Mouse (Mus musculus) adrenal gland, postnatal 10 days (tissue): ENCODE measurements around the gene Rbm20. TPM values are rescaled to one million over a fixed set of nuclear protein-coding genes. Genes with fewer than 3 reads are reported as not detected.

Experiments
- DNase-seq: peaks from one replicate; pipeline ENCODE4 v3.0.0; 2021; ENCODE audit warnings: mixed read lengths
- total RNA-seq, 2 experiments: library from RNA; stranded (reverse); gene quantifications; 2 replicates each; pipeline ENCODE4 v1.2.3; 2021

Gene Rbm20
- total RNA-seq, 2 experiments from 2014 or later = 1.7 to 7.6 TPM

DNA sequence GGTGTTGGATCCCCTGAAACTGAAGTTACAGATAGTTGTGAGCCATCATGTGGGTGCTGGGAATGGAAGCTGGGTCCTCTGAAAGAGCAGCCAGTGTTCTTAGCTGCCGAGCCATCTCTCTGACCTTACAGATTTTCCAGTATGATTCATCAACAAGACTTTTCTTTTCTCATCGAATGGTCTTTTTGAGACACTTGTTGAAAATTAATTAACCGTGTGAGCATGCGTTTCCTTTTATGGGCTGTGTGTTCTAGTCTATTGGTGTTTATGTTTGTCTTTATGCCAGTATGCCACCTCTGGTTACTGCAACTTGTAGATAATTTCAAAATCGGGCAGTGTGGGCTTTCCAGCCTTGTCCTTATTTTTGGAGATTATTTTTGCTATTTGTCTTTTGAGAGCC lies 45.1 kb downstream of the Rbm20 start:
- no peak for DNase-seq

DNA sequence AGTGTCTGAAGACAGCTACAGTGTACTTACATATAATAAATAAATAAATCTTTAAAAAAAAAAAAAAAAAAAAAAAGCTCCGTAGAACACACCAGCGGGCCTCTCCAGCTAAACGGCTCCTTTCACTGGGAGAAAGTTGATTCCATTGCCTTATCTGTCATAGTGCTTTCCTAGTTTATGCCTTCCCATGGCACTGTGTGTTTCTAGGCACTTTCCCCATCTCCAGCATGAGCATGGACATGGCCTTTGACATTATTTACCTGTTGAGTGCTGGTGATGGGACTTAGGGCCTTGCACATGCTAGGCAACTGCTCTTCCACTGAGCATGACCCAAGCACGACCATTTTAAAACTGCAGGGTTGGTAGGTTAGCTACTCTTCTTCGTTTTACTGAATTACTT lies 46.9 kb downstream of the Rbm20 start:
- no peak for DNase-seq

DNA sequence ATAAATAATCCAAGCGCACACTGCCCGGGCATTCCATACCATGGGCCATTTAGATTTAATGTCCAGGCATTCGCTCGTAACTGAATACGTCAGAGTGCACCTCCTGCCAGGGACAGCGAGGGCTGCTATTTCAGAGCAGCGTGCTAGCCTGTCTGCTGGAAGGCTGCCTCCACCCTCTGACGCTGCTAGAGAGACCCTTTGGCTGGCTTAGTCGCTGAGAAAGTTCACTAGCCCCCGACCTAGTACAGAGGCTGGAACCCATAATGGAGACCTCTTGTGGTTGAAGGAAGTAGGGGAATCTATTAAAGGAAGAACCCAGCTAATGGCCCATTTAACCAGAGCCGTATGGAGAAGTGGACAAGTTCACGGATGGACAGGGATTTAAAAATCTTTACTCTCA lies 49.2 kb downstream of the Rbm20 start:
- DNase-seq = no peak

DNA sequence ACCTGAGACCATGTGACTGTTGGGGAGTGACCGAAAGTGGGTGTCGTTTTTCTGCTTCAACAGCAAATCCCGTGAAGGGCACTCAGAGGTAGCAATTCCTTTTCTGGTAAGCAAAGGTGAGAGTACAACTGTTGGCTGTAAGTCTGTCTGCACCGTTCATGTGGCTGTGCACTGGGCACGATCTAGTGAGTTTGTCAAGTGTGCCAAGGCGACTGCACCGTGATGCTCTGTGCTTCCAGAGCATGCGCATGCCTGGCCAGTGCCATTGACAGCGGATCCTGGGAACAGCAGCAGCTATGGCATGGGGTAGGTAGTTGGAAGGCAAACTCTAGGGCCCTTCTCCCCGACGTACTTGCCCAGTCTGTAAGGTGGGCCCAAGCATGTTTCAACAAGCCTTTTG lies 49.6 kb downstream of the Rbm20 start:
- DNase-seq = no peak

DNA sequence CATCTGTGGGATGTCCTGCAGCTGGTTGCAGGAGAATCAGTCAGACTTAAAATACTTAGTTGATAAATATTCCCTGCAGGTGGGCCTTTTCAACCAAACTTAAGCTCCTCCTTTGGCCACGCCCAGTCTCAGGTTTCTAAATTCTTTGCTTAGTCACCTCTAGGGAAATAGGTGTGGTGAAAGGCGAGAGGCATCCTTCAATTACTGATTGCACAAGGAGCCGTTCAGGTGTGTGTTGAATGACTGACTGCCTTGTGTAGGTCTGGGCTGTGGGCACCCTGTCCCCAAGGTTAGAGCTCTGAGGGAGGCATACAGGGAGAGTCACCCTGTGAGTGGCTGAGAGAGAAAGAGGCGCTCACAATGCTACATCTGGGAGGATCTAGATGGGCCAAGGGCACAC lies 50.2 kb downstream of the Rbm20 start:
- no peak for DNase-seq

DNA sequence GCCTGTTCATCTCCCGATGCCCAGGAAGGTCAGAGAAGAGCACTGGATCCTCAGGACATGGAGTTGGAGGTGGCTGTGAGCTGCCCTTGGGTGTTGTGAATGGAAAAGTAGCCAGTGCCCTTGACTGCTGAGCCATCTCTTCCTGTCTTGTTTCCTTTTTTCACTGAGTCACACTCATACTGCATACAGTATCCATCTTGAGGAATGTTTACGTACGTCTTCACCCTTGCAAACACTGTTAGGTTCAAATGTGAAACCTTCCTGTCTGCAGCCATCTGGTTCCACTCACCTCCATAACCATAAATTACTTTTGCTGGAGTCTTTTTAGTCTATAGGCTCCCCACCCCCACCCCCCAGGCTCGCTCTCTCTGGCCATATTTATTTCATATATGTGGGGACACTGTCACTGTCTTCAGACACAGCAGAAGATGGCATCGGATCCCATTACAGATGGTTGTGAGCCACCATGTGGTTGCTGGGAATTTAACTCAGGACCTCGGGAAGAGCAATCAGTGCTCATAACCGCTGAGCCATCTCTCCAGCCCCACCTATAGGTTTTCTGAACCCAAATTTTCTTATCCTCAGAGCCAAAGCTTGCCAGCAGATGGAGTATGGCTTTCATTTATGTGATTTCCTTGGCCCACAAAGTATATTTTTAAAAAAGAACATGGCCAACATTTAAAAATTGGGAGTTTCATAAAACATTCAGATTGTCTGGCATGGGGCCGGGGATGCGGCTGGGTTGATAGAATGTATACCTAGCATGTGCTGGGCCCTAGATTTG lies 51.0 kb downstream of the Rbm20 start:
- no peak for DNase-seq

DNA sequence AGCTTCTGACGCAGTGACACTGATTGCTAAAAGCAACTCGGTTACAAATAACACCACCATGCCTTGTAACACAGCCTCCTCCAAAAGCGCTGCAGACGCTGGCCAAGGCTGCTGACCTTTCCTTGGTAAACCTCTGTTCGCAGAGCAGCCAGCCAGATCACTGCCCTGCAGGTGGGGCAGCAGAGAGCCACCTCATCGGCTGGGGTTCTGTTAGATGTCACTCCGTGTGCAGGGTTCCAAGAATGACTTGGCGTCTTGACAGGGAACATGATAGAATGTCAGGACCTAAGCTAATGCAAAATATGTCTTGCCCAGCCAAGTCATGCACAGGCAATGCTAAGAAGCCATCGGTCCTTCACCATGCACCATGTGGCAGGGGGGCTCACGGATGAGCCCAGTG lies 52.8 kb downstream of the Rbm20 start:
- no peak for DNase-seq

DNA sequence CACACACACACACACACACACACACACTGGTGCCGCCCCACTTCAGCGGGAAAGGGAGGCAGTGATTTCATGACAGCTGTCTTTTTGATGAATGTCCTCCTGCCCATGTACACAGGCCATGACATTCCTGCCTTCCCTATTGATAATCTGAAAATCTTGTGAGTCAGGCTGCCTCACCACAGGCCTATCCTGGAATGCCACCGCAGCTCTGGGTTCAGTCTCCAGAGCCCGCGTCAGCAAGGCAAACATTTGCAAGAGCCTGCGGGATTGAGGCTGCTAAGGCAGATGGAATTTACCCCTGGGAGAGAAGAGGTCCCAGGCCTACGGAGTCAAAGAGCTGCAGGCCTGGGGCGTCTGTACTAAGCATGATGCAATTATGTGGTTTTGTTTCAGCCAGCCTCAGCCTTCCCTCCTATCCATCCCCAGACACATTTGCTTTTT lies 54.7 kb downstream of the Rbm20 start:
- DNase-seq = no peak

DNA sequence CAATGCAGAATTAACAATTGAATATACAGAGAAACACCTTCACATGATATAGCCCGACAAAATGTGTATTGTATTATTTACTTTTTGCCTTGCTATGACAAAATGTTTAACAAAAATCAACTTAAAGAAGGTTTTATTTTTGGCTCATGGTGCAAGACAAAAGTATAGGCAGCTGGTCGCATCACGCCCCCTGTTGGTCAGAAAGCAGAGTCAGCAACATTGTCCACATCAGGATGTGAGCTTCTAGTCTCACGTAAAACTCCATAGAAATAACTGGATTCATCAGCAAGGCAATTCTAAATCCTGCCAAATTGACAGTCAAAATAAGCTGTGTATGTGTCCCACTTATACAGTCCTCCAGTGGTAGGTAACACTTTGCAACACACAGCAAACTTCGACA lies 57.7 kb downstream of the Rbm20 start:
- DNase-seq = no peak

DNA sequence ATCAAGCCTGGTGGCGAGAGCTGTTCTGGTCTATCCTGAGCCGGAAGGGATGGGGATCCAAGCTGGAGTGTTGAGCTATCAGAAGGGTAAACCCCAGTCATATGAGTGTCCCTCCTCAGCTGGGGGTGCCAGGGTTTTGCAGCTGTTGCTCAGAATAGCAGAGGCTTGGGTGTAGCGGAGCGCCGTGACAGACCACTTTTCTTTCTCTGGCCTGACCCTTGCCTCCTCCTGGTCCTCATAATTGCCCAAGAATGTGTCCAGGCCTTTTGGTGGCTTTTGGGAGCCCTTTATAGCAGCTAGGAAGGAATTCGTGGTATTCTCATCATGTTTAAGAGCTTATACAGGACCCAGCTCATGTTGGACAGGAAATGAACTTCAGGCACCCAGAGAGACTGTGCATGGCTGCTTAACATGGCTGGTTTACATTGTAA lies 61.6 kb downstream of the Rbm20 start:
- DNase-seq = no peak

DNA sequence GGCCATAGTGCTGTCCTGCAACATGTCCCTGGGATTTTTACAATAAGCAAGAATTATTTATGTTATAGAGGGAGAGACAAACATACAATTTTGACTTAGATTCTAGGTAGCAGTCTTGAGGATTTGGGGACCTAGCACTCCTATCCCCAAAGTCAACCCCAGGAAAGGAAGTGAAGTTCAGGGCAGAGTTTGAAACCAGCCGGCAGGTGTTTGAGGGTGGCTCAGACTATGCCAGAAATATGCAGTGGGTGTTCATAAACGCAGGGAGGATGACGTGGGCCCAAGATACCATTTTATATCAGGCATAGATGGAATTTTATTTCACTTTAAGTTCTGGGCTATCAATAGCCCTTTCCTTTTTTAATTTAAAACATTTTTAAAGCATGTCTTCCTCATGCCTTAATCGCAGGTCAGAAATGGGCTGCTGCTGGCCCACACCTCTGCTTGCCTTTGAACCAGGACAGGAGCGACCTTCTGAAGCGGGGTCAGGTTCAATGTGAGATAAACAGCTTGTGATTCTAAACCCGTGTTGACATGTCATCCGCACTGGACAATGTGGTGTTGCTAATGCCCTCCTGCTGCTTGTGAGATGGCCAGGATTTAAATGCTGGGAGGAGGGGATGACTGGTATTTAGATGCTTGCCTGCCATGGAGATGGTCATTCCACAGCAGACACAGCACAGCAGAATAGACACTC lies 62.6 kb downstream of the Rbm20 start:
- no peak for DNase-seq

DNA sequence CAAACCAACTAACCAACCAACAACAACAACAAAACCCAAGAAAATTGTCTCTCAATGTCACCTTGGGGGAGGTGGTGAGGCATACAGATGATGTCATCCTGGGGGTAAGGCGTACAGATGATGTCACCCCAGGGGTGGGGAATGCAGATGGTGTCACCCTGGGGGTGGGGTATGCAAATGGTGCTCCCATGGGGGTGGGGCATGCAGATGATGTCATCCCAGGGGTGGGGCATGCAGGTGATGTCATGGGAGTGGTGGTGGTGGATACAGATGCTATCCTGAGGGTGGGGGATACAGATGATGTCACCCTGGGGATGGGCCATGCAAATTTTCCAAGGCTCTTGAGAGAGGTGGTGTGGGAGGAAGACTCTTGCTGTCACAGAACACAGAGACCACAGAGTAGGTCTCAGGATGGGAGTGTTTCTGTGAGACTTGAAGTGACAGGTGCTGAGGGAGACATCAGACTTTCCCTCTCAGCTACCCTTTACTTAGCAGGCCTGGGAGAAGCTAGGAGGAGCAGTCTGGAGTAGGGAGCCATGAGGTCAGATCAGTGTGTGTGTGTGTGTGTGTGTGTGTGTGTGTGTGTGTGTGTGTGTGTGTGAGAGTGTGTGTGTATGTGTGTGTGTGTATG lies 63.8 kb downstream of the Rbm20 start:
- no peak for DNase-seq

DNA sequence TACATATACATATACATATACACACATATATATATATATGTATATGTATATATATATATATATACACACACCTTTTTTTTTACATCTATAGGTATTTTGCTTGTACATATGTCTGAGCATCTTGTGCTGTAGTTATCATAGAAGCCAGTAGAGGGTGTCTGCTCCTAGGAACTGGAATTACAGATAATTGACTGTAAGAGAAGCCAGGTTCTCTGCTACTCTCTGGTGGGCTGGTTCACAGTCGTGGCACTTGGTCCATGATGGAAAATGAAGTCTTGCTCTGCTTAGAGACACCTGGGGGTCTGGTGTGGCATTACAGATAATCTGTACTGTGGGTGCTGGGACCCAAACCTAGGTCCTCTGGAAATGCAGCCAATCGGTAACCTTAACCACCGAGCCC lies 64.8 kb downstream of the Rbm20 start:
- no peak for DNase-seq

DNA sequence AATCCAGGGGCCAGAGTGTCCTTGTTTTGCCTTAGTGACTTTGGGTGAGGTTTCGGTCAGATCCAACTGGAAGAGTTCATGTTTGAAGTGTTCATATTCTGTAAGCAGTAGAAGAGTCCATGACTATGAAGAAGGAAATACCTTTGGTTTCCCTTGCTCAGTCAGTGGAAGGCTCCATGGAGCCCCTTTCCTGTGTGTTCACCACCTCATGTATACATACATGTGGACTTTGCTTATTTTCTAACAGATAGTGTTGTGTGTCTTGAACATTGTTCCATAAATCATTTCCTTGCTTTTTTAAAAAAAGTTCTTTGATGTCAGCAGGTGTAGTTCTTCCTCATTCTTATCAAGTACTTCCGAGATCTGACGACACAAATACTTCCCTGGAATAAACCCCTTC lies 68.2 kb downstream of the Rbm20 start:
- DNase-seq = no peak

DNA sequence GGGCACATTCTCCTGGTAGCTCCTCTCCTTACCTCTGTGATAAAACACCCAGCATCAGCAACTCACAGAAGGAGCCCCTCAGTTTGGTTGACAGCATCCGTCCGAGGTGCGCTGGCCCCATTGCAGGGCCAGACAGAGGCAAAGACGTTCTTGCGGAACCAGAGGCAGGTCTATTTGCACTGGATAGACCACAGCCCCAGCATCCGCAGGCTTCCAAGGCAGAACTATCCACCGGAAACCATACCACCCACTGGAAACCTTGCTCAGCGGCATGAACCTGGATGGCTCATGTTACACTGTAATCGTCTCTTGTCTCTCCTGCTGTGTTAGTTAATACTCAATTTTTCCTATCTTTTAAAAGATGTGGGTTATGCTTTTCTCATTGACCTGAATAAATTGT lies 69.0 kb downstream of the Rbm20 start:
- DNase-seq = no peak

DNA sequence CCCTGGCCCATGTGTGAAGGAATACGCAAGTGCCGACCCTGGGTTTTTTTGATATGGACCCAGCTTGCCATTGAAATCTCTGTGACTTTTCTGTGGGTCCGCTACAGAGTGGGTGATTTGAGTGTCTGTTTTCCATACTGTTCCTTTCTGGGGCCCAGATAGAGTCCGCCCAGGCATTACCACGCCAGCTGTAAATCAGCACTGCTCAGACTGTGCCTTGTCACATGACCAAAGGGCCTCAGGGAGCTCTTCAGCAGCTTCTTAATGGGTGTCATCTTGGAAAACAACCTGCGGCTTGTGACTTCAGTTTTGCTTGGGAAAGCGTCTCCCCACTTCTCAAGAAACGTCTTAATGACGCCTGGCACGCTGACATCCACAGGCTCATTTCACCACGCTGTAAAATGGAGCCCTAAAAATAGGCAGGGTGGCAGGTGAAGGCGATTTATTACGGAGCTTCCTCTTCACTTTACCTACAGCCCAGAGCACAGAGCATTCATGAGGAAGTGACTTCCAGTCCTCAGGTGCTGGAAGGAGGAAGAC lies 71.2 kb downstream of the Rbm20 start:
- no peak for DNase-seq

DNA sequence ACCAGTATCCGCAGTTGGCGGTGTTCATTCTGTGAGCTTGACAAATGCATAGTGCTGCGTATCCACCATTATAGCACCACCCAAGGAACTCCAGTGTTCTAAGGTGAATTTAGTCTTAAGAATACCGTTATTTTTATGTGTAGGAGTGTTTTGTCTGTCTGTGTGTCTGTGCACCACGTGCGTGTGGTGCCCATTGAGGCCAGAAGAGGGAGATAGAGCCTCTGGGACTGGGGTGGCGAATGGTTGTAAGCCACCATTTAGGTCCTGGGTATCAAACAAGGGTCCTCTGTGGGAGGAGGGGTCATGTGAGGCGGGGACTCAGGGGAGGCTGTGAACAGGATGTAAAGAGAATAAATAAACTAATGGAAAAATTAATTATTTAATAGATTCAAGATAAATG lies 72.2 kb downstream of the Rbm20 start:
- DNase-seq = no peak

DNA sequence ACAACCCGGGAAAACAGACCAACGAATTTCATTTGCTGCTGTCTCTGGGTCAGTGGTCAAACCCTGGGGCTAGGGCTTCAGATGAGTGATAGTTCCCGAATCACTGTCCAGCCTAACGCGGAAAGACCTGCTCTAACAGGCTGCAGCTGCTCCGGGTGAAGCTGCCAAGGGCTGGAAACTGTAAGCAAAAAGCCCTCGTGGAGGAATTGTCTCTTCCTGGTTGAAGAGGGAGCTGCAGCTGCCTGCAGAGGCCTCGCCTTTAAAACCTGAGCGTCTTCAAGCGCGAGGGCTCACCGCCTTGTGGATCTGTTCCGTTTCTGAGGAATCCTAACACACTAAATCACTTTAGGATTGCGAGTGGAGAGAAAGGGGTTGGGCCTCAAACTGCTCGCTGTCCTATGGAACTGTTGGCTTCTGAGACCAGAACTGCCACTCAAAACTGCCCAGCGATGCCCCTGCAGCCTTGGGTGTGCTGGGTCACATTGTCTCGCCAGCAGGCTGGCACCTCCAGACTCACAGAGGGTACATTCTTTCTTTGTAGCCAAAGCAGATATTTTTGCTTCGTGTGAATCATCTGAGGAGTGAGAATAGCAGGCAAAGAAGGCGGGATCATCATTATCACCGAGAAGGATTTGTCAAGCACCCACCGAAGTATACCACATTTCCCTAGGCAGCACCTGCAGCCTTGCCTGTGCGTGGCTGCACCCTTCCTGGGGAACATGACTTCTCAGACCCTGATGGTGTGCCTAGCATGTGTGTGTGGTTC lies 74.5 kb downstream of the Rbm20 start:
- DNase-seq = no peak

DNA sequence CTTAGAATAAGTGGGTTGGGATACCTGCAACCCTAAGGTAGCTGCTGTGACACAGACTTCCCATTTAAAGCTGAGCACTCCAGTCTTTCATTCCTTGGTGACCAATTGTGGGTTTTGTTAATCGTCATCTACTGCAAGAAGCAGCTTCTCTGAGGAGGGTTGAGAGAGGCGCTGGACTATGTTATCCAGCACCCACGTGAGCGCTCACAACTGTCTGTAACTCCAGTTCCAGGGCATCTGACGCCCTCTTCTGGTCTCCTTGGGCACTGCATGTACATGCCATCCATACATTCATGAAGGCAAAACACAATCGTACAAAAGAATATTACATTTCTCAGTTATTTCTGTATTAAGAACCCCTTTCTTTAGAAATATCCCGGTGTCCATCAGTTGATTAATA lies 75.9 kb downstream of the Rbm20 start:
- no peak for DNase-seq

DNA sequence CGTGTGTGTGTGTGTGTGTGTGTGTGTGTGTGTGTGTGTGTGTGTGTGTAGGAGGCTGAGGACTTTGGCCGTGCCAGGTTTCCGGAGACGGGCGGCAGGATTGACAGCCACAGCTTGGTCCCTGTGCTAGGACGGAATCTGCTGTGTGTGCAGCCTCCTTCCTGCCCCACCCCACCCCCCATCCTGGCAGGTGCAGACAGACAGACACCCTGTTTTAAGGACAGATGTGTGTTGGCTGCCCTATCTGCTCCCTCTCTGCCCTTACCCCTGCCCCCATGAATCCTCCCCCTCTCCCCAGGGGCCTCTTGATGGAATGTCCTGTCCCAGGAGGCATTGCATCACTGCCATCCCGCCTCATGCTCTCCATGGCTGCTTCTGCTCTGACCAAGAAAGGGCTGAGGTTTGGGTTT lies 77.3 kb downstream of the Rbm20 start:
- no peak for DNase-seq

DNA sequence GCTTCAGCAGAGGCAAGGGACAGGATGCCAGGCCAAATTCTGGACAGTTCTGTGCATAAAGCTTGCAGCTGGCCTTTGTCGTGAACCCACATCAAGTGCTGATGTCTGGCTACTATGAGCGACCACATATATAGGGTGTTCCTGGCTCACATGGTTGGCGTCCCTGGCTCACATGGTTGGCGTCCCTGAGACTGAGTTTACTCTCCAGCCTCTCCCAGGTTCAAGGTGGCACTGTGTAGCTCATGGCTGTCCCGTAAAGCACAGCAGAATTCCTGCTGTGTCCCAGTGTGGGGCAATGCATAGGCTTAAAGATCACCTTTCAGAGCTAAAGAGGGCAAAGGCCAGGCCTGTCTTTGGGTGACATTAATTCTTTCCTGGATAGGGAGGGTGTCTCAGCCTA lies 78.2 kb downstream of the Rbm20 start:
- no peak for DNase-seq

DNA sequence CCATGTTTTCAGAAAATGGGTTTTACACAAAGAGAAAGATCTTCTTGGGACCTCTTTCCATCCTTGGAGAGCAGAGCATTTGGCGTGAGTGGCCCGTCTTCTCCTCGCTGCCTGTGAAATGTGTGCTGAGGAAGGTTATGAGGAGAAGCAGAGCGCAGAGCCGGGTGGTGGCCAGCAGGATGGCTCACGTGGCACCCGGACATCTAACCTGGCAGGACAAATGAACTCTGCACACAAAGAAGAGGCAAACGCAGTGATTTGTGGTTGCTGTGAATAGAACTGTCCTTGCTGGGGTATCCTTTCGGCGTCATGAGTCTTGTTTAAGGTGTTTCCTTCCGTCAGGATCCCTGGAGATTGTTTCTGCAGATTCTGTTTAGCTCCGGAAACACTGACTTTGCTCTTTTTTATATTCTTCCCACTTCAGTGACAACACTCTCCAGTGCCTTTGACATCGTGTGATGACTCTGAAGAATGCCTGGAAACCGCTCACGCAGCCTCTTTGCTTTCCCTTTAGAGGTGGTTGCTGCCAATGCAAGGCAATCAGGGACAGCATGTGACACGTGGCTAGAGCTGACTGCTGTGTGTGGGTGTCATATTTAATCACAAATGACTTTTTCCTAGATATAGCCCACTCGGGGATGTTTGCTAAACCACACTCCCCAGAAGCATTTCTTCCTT lies 80.5 kb downstream of the Rbm20 start:
- DNase-seq = no peak
